Mouse (Mus musculus) stomach, embryonic 15.5 days (tissue): ENCODE data around the gene Hus1b. TPM values are rescaled to one million over a fixed set of nuclear protein-coding genes. Genes with fewer than 3 reads are reported as not detected.

Experiments used
- ATAC-seq: fragments of 200-750 bp; cut with Nextera tagmentation; 2 replicates; pipeline ENCODE4 v1.8.0; 2017; ENCODE audit warnings: low read depth, moderate number of reproducible peaks, moderate TSS enrichment; ENCODE audit not compliant: insufficient read depth, low FRiP score
- H3K27ac ChIP-seq: fragments of 300-500 bp; sonication (generic); 2 replicates; pipeline ENCODE4 v1.5.1; 2015; ENCODE audit warnings: mild to moderate bottlenecking, inconsistent platforms
- H3K27me3 ChIP-seq: fragments of 300-500 bp; sonication (generic); replicated peaks from 2 replicates; pipeline ENCODE4 v1.6.1; 2015; ENCODE audit warnings: inconsistent platforms
- H3K36me3 ChIP-seq: fragments of 300-500 bp; sonication (generic); 2 replicates; pipeline ENCODE4 v1.6.1; 2015; ENCODE audit warnings: inconsistent platforms
- H3K4me1 ChIP-seq: fragments of 300-500 bp; sonication (generic); 2 replicates; pipeline ENCODE4 v1.6.1; 2015; ENCODE audit warnings: inconsistent platforms
- H3K4me2 ChIP-seq: fragments of 300-500 bp; sonication (generic); 2 replicates; pipeline ENCODE4 v1.6.1; 2015; ENCODE audit warnings: mild to moderate bottlenecking, inconsistent platforms
- H3K4me3 ChIP-seq: fragments of 300-500 bp; sonication (generic); replicated peaks from 2 replicates; pipeline ENCODE4 v1.5.1; 2015; ENCODE audit warnings: inconsistent platforms
- H3K9ac ChIP-seq: fragments of 300-500 bp; sonication (generic); 2 replicates; pipeline ENCODE4 v1.6.1; 2015; ENCODE audit warnings: inconsistent platforms
- H3K9me3 ChIP-seq: fragments of 300-500 bp; sonication (generic); 2 replicates; pipeline ENCODE4 v1.6.1; 2016; ENCODE audit warnings: inconsistent platforms
- WGBS: fragments of 180-500 bp; shearing (Covaris S2); methylation state at CpG from one replicate; pipeline ENCODE4 v1.1.7; 2015; 5-methylcytosine and 5-hydroxymethylcytosine counted together
- polyA plus RNA-seq: library from polyadenylated mRNA; unstranded; fragments of >200 nt; fragmentation: Nextera tagmentation; extraction: Ambion mirVana; gene quantifications from 2 replicates; pipeline ENCODE4 v1.2.1, GENCODE M21; 2015

The Hus1b gene
- polyA plus RNA-seq, 1 experiment from 2014 or later: 0.10 TPM

DNA sequence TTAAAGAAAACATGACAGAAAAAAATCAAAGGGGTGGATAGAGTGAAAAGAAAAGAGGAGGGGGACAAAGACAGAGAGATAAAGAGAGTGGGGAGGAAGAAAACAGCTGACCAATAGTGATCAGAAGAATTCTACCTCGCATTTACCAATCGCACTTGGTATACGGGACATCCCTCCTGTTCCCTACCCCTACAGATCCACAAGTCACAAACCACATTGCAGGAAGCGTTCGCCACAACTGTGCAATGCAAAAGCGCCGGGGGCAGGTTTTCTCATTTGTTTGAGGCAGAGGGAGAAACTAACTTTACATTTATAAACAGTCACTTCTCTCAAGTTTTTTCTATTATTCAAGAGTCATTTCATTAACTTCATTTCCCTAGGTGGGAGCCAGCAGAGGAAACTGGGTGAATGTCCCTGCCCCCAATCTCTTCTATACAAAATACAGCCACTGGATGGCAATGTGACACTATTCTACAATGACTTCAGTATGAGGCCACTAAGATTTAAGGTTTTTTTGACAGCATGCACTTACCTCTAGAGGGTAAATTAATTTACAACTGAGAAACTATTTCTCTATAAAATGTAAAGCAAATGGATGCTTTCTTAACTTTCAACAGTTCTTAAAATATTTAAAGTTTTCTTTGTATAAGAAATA is 46.0 kb downstream of the Hus1b start:
- Histone ChIP-seq H3K4me2 (no peak overlapping the region), H3K36me3 (peaks cover 4% of the 10 kb centered on the region; the same call in 1 of the 2 replicates), H3K27ac (no peak overlapping the region), H3K4me3 (no peak overlapping the region), H3K9ac (no peak overlapping the region), H3K27me3 (no peaks in the 10 kb centered on the region), H3K4me1 (no peaks in the 10 kb centered on the region), H3K9me3 (no peaks in the 10 kb centered on the region)
- WGBS: 81% methylated on average over 7 of the region's 7 CpGs
- no peak for ATAC-seq

Other genes starting within 250 kb of the Hus1b start
- 0.06 and 0.09 TPM in 2 replicates for gene Irf4, start 198.5 kb downstream of the Hus1b start, polyA plus RNA-seq
- 26.6 and 29.1 TPM in 2 replicates for gene Exoc2, start 26.3 kb upstream of the Hus1b start, polyA plus RNA-seq
- gene Gm5447, start 26.4 kb upstream of the Hus1b start, polyA plus RNA-seq: 0.08 and 0.19 TPM in 2 replicates